Mouse (Mus musculus) neural tube, embryonic 10.5 days (tissue): ENCODE data around the gene Socs2.
A peak's percentile ranks its signal among the peaks of the same experiment; 100 is the strongest.
"Not testable (repeated sequence)": the region's sequence is repeated elsewhere in the genome, so short reads cannot be mapped to it uniquely, and the experiment has no call there.

Experiments
- DNase-seq: peaks from one replicate; pipeline ENCODE4 v3.0.0-alpha.2; 2017; ENCODE audit warnings: low spot score; ENCODE audit errors: extremely low spot score

The Socs2 gene

DNA sequence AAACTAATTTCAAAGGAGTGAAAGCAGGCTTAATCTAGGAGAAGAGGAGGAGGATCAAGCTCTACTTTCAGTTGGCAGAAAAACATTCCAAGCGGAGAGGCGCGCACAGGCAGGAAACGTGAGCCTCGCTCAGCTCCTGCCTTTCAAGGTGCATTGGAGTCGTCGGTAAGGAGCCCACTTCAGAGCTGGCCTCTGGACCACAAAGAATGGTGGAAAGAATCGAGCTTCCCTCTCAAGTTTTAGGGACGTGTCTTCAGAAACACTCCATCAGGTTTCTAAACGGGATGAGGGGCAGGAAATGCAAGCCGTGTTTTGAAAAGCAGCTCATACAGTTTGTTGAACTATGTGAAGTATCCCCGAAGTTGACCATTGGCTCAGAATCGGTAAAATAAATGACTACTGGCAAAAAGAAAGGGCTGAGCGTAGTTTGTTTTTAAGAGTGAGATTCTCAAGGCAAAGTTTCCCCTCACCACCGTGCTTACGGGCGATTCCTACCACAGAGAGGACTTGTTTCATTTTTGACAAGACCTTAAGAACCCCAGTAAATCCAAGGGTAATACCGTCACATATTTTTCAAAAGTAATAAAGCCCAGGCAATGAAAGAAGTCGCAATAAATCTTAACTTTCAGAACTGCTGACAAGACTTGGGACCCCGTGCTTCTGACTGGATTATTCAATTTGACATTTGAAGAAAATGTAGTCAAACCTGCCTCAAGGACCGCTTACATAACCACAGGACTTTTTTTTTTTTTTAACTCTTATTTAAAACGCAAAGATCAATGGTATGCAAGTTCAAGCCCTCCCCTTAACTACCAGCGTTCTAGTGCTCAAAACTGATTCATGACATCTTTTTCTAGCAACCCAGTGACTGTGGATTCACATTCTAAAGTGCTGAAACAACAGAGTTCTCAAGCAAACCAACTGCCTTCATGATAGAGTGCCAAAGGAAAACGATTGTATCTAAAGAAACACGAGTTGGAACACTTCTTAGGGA is 21.9 kb downstream of the Socs2 start:
- DNase-seq, result no peak

GRCm38 (mm10) chr10:95392073-95392472 is 24.9 kb downstream of the Socs2 start:
- no peak for DNase-seq

DNA sequence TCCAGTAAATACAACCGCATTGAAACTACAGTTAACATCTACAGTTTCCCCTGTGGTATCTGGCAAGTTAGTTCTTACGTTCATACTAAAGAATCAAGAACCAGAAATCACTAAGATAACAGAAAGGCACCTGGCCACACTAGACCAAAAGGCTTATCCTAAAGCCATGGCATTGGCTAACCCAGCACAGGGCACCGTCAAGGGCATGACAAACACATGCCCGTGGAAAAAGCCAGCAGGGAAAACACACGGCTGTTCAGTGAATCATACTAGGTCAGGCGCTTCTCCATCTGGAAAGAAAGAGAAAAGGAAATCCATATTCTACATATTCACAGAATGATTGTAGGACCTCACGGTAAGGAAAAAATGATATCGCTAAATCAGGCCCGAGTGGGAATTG is 26.1 kb downstream of the Socs2 start:
- no peak for DNase-seq

DNA sequence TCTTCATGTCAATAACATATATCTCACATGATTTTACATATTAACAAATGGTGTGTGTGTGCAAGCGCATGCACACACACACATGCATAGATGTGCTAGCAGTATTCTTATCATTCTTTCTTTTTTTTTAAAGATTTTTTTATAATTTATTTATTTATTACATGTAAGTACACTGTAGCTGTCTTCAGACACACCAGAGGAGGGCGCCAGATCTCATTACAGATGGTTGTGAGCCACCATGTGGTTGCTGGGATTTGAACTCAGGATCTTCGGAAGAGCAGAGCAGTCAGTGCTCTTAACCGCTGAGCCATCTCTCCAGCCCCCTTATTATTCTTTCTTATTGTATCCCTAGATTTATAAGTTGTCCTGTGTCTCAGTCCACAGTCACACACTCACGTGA is 27.2 kb downstream of the Socs2 start:
- not testable (repeated sequence) for DNase-seq

DNA sequence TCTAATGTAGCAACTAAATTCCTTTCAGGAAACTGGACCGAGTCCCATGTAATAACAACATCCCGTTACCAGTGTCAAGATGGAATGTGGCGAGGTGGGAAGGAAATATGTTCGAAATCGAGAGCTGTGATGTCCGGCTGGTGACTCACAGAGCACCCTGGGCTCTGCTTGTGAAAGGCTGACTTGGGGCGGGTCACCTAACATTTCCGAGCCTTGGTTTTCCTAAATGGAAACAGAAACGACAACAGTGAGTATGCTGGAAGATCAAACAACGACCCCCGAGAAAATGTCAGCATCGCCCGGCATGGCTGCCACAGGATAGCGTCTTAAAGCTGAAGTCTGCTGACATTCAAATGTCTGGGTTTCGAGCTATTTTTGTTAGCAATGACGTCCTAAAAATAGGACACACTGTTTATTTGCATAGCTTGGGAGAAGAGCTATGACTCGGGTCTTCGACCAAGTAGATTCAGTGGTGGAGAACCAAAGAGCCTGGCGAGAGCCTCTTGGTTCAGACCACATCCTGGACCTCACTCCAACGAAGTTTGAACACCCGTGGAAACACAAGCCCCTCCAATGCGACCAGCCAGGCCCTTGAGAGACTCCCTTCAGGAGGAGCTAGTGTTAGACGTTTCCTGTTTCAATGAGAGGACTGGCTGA is 28.0 kb downstream of the Socs2 start:
- DNase-seq, result no peak

GRCm38 (mm10) chr10:95386527-95386926 is 30.5 kb downstream of the Socs2 start:
- no peak for DNase-seq

- no peak for DNase-seq
These were observed 31.2 kb downstream of the Socs2 start for GRCm38 (mm10) chr10:95385801-95386203.

DNA sequence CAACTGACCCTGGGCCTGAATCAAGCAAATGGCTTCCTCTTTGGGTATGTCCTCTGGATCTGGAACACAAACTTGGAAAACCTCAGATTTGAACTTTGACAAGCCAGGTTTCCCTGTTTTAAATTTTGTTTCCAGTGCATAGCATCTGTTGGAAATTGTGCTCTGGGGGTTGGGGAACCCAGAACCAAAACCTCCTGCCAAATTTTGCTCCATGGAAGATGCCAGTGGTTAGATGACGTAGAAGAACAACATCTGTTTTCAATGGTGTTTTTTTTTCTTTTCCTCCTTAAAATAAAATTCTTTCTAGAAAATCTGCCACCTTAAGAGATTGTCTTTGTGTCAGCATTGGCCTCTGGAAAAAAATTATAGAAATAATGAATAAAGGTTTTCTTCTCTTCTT is 31.9 kb downstream of the Socs2 start:
- DNase-seq, result no peak

DNA sequence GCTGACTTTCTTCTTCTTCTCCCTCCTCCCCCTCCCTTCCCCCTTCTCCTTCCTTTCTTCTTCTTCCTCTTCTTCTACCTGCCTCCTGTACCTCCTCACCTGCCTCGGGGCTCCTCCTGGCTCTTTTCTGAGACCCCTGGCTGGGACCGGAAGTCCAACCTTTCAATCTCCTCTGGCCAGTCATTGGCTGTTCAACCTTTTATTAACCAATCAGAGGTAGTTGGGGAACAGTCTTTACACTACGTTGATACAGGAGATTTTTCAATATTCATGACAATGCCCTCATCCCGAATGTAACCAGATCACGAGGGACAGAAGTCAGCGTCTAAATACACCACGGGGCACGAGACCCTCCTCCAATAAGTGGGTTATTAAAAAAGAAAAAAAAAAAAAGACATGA is 32.5 kb downstream of the Socs2 start:
- no peak for DNase-seq

DNA sequence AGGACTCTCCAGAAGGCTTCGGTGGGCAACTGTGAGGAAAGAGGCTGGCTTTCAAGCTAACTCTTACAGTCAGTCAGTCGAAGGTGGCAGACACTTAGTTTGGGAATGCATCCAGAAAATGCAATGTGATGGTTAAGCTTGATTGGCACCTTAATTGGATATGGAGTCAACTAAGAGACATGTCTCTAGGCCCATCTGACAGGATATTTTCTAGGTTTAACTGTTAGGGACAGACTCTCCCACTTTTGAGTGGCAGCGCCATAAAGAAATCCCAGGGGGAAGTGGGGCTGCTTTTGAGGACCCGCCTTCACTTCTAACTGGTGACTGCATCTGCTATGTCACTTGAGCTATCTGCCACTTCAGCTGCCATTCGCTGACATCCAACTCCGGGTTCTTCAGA is 43.6 kb downstream of the Socs2 start:
- no peak for DNase-seq

DNA sequence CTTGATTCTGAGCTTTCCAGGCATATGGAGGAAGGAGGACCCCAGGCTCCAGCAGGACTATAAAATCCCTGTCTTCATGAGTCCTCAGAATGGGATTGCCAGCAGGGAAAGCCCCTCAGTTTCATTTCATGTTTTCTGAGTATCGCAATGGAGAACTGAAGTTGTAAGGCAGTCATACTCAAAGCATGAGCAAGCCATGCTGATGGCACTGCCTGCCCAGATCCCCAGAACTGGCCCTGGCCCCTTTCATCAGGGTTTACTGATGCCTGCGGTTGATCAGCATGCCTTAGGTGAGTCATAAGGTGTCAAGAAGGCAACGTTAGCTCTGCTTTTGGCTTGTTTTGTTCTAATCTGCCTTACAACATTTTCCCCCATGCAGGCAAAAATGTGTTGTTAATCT is 45.0 kb downstream of the Socs2 start:
- DNase-seq, result no peak

DNA sequence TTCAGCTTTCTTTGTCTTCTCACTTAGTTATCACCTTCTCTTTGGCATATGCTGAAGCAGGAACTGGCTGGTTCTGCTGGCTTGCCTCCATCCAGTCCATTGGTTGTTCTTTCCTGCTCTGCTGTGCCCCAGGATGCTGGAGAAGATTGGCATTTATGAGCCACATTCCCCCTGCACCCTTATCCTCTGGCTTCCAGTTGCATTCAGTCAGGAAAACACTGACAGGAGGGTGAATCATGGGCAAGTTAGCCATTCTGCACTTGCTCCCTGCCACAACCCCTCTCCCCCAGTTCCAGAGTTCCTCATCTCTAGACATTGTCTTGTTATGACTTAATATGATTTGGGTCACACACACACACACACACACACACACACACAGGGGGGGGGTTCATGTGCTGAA is 47.8 kb downstream of the Socs2 start:
- no peak for DNase-seq

DNA sequence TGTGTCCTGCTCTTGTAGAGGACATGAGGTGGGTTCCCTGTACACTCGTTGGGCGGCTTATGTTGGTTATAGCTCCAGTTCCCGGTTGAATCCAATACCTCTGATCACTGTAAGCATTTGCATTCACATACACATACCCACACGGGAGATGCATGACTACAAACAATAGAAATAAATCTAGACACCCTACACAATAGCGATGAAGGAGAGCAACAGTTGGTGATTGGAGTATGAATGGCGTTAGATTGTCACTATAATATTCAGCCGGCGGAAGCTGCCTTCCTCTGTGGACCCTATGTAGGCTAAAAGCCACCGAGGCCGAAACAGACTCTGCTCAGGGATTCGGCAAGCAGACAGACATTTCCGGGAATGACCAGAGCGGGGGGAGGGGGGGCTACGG is 48.8 kb downstream of the Socs2 start:
- no peak for DNase-seq

GRCm38 (mm10) chr10:95367661-95368089 is 49.3 kb downstream of the Socs2 start:
- no peak for DNase-seq

DNA sequence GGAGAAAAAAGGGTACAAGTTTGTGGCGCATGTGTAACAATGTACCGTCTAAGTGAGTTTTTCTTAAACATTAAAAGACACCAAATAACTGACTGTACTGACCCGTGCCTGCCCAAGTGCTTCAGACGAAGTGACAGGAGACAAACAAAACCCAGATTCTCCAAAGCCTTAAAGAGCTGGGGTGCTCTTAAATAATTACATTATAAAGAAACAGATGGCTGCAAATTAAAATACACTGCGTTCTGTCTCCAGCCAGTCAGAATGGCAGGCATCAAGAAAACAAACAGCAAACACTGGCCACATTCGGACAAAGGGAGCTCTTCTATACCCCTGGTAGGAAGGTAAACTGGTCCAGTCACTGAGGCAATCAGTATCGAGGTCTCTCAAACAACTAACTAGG is 49.7 kb downstream of the Socs2 start:
- no peak for DNase-seq

DNA sequence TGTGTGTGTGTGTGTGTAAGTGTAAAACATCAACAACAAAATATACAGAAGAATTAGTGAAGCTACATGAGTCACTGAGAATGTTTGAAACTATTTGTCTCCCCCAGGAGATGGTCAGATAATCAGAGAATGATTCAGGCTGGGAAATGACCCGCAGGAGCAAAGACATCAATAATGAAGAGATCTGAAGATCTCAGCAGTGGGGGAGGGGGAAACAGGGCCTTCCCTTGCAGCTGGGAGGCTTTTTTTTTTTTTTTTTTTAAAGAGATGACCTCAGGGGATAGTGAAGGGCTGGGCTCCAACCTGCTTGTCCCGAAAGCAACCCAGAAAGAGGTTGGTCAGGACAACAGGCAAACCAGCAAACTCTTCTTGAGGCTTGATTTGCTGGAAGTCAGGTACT is 54.7 kb downstream of the Socs2 start:
- no peak for DNase-seq

DNA sequence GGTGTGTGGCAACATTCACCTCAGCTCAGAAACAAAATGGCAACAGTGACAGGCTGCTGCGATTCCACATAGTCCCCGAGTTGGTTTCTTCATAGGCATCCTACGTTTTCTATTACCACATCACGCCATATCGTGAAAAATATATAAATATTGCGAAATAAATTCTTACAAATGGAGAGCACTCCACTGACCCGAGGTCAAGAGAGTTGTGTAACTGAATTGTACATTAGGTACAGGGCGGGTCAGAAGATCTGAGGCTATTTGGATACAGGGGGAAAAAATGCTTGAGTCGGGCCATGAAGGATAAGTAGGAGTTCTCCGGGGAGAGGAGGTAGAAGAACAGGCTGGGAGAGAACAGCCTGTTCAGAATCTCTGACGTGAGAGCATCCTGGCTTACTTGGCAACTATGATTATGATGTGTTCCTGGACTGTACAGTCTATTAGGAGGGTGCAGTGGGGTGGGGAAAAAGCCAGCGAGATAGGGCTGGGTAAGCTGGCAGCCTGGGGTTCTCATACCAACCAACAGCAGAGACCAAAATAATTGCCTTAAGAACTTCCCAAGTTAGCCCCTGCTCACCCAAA is 55.6 kb downstream of the Socs2 start:
- DNase-seq, result no peak

GRCm38 (mm10) chr10:95360048-95360447 is 56.9 kb downstream of the Socs2 start:
- DNase-seq, result no peak

- no peak for DNase-seq
These were observed 59.3 kb downstream of the Socs2 start for GRCm38 (mm10) chr10:95357721-95358120.

DNA sequence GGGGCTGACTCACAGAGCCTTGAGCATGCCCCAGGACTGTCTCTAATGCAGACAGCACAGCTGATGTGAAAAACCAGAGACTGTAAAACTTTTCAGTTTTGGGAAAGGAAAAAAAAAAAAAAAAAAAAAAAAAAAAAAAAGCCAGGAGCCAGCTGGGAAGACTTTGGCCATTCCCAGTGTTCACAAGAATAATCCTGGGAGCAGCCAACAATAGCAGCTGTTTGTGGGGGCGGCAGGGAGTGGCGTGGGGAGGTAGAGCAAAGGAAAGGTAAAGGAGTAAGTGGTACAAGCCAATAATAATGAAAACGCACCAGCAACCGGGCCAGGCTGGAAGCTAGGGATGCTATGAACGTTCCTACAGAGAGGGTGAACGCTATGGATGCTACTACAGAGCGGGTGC is 60.3 kb downstream of the Socs2 start:
- DNase-seq, result no peak

DNA sequence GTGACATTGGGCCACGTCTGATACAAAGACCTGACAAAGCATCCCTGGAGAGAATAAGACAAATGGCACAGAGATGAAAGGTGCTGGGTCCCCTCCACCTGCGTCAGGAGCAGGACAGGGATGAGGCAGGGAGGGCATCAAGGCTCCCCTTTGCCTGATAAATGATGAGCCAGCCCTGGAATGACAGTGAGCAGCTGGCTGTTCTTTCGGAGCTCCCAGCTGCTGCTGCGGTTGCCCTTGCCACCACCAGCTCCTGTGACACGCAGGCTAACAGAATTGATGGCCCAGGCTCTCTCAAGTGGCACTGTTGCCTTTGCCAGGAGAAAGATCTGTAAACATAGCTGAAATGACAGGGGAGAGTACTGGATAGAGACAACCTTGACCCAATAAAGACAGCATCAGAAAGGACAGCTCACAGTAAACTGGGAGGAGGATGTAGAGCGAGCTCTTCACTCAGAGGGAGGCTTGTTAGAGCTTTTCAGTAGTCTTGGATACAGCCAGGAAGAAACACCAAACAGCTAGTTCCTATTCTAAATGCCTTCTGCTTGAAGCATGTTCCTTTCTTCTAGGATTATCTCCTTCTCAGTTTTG is 61.2 kb downstream of the Socs2 start:
- DNase-seq, result peak; percentile 30

DNA sequence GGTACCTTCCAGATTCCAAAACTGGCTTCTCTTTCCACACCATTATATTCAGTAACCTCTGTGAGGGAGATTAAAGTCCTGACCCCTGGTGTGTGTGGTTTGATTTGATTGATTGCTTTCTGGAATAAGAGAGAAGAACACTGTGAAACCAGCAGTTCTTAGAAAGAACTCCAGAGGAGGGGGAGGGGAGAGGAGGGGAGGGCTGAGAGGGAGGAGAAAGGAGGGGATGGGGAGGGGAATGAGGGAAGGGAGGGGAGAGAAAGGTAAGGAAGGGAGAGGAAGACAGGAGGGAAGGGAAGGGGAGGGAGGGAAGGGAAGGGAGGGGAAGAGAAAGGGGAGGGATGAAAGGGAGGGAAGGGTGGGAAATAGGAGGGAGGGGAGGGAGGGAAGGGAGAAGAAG is 62.3 kb downstream of the Socs2 start:
- no peak for DNase-seq
